Comparison of ENCODE assay signal across 24 mouse cellular contexts in the genomic region with DNA sequence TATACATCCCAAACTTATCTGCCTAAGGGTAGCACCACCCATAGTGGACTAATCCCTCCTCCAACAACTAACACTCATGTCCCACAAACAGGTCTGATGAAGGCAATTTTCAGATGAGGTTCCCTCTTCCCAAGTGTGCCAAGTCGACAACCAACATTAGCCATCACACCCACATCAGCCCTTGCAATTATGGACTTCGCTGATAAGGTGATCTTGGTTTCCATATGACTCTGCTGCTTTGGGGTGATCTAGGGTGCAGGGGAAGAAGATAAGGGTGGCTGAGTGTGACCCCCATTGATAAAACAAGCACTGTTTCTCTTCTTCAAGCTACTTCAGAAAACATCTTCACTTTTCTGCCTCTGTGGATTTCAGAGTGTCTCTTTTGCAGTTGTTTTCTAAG.
DNase-seq lines count a peak whose midpoint lies in the region; ATAC-seq and TF ChIP-seq lines count a peak whose summit lies in the region.
"Had no signal": no experiment of that assay in that cellular context is flagged by ENCODE, and none has a peak within 500 bp of the region (broad histone marks: within the 10 kb centered on the region; RNA-seq: fewer than 3 reads in every experiment).

No protein-coding gene starts in this region.

- no peak overlapping the region for H3K4me3 ChIP-seq in stomach, embryonic 15.5 days (replicated peaks)
- H3K4me3 ChIP-seq in stomach, postnatal 0 days (ENCODE audit: low read depth, low read length) = no peak overlapping the region
- peak overlapping the region; percentile 6 to 23; a peak in 1 of 4 replicates for H3K4me3 ChIP-seq in liver, embryonic 14.5 days (ENCODE audit: insufficient read depth in 1 of 2, low read depth in 2 of 2, low read length in 2 of 2)
- H3K4me3 ChIP-seq in stomach, embryonic 16.5 days (replicated peaks; ENCODE audit: low read length) = no peak overlapping the region
- no peak overlapping the region for H3K4me3 ChIP-seq in forebrain, embryonic 13.5 days
- H3K4me3 ChIP-seq: embryonic facial prominence, embryonic 10.5 days; forebrain, embryonic 12.5 days; gastrocnemius, adult 2 months; heart, embryonic 10.5 days; hindbrain, embryonic 15.5 days; limb, embryonic 10.5 days; midbrain, embryonic 15.5 days; neural tube, embryonic 13.5 days had no signal

- no peak for TF ChIP-seq CTCF in stomach, postnatal 0 days (IDR thresholded peaks at IDR 0.05; ENCODE audit: low read depth)
- TF ChIP-seq CTCF in liver, embryonic 14.5 days (IDR thresholded peaks at IDR 0.05; ENCODE audit: low read depth) = no peak

- no peaks in the 10 kb centered on the region for H3K9me3 ChIP-seq in stomach, embryonic 15.5 days
- H3K9me3 ChIP-seq in stomach, postnatal 0 days (ENCODE audit: control insufficient read depth, low read length) = no peaks in the 10 kb centered on the region
- H3K9me3 ChIP-seq in liver, embryonic 14.5 days (ENCODE audit: control insufficient read depth, low read length) = no peaks in the 10 kb centered on the region
- H3K9me3 ChIP-seq in stomach, embryonic 16.5 days (replicated peaks; ENCODE audit: control insufficient read depth, low read length) = no peaks in the 10 kb centered on the region
- no peaks in the 10 kb centered on the region for H3K9me3 ChIP-seq in forebrain, embryonic 13.5 days (replicated peaks)
- H3K9me3 ChIP-seq: embryonic facial prominence, embryonic 10.5 days; forebrain, embryonic 12.5 days; heart, embryonic 10.5 days; hindbrain, embryonic 15.5 days; limb, embryonic 10.5 days; midbrain, embryonic 15.5 days; neural tube, embryonic 13.5 days had no signal

- DNase-seq in stomach, postnatal 0 days (ENCODE audit: low spot score) = no peak
- DNase-seq in liver, embryonic 14.5 days (ENCODE audit: low read depth in 3 of 3, low spot score in 3 of 3) = peak; percentile 77 to 88 (median 81)
- DNase-seq in neural tube, embryonic 10.5 days (ENCODE audit: extremely low spot score, low spot score) = no peak
- no peak for DNase-seq in ovary, postnatal 36 days (ENCODE audit: low spot score)
- DNase-seq: adrenal gland, postnatal 14 days; cerebellum, adult 11 months; cerebellum, adult 9-11 months; gastrocnemius, adult 2 months; heart, postnatal 4 days; lung, postnatal 10 days; right cerebral cortex, postnatal 4 days; thymus, adult 2 months had no signal

- H3K27me3 ChIP-seq in stomach, embryonic 15.5 days (replicated peaks) = no peaks in the 10 kb centered on the region
- H3K27me3 ChIP-seq in stomach, postnatal 0 days (ENCODE audit: control insufficient read depth, insufficient read depth, low read length) = no peaks in the 10 kb centered on the region
- no peaks in the 10 kb centered on the region for H3K27me3 ChIP-seq in liver, embryonic 14.5 days (ENCODE audit: control insufficient read depth, insufficient read depth, low read length)
- H3K27me3 ChIP-seq in stomach, embryonic 16.5 days (ENCODE audit: control insufficient read depth, insufficient read depth, low read length) = no peaks in the 10 kb centered on the region
- 0 out of 2 replicates have a peak, but pooled peaks cover 4% of the 10 kb centered on the region for H3K27me3 ChIP-seq in forebrain, embryonic 13.5 days
- H3K27me3 ChIP-seq: hindbrain, embryonic 15.5 days; midbrain, embryonic 15.5 days; neural tube, embryonic 13.5 days had no signal

- no peaks in the 10 kb centered on the region for H3K4me1 ChIP-seq in stomach, embryonic 15.5 days
- no peaks in the 10 kb centered on the region for H3K4me1 ChIP-seq in stomach, postnatal 0 days (replicated peaks; ENCODE audit: control insufficient read depth, insufficient read depth)
- H3K4me1 ChIP-seq in liver, embryonic 14.5 days (replicated peaks; ENCODE audit: control insufficient read depth in 2 of 2, insufficient read depth in 2 of 2, low read length in 1 of 2) = peaks cover 48 to 52% of the 10 kb centered on the region in 2 experiments
- H3K4me1 ChIP-seq in stomach, embryonic 16.5 days (ENCODE audit: control insufficient read depth, insufficient read depth, low read length) = no peaks in the 10 kb centered on the region
- no peaks in the 10 kb centered on the region for H3K4me1 ChIP-seq in forebrain, embryonic 13.5 days
- H3K4me1 ChIP-seq: forebrain, embryonic 12.5 days; hindbrain, embryonic 15.5 days; midbrain, embryonic 15.5 days; neural tube, embryonic 13.5 days had no signal

- H3K36me3 ChIP-seq in stomach, embryonic 15.5 days = no peaks in the 10 kb centered on the region
- no peaks in the 10 kb centered on the region for H3K36me3 ChIP-seq in stomach, postnatal 0 days (ENCODE audit: control insufficient read depth, insufficient read depth, low read length)
- no peaks in the 10 kb centered on the region for H3K36me3 ChIP-seq in liver, embryonic 14.5 days (replicated peaks; ENCODE audit: control insufficient read depth, insufficient read depth, low read depth)
- no peaks in the 10 kb centered on the region for H3K36me3 ChIP-seq in stomach, embryonic 16.5 days (ENCODE audit: control insufficient read depth, insufficient read depth, low read length)
- no peaks in the 10 kb centered on the region for H3K36me3 ChIP-seq in forebrain, embryonic 13.5 days (ENCODE audit: poor library complexity, severe bottlenecking)
- H3K36me3 ChIP-seq: embryonic facial prominence, embryonic 10.5 days; forebrain, embryonic 12.5 days; heart, embryonic 10.5 days; hindbrain, embryonic 15.5 days; limb, embryonic 10.5 days; midbrain, embryonic 15.5 days; neural tube, embryonic 13.5 days had no signal

- H3K9ac ChIP-seq in stomach, embryonic 15.5 days = no peak overlapping the region
- no peak overlapping the region for H3K9ac ChIP-seq in stomach, postnatal 0 days (ENCODE audit: low read length)
- peak overlapping the region; percentile 51 for H3K9ac ChIP-seq in liver, embryonic 14.5 days (replicated peaks)
- H3K9ac ChIP-seq in stomach, embryonic 16.5 days (ENCODE audit: low read length) = no peak overlapping the region
- no peak overlapping the region for H3K9ac ChIP-seq in forebrain, embryonic 13.5 days
- H3K9ac ChIP-seq: forebrain, embryonic 12.5 days; hindbrain, embryonic 15.5 days; midbrain, embryonic 15.5 days; neural tube, embryonic 13.5 days had no signal

- peak; percentile 85; the same call in 1 of the 2 replicates for ATAC-seq in stomach, embryonic 15.5 days (ENCODE audit: insufficient read depth, low FRiP score, low read depth)
- ATAC-seq in stomach, postnatal 0 days (ENCODE audit: low FRiP score, low TSS enrichment) = no peak
- ATAC-seq in erythroid progenitor cell, adult 5-6 weeks (replicated peaks; ENCODE audit: low FRiP score, poor library complexity, severe bottlenecking) = peak; percentile 86
- peak; percentile 92 for ATAC-seq in liver, embryonic 14.5 days (ENCODE audit: insufficient read depth)
- peak; percentile 48; the same call in 1 of the 2 replicates for ATAC-seq in stomach, embryonic 16.5 days (ENCODE audit: insufficient read depth, low FRiP score)
- no peak for ATAC-seq in forebrain, embryonic 13.5 days
- ATAC-seq: CD4-positive, CD25-positive, alpha-beta regulatory T cell, adult 4 months; midbrain, embryonic 15.5 days had no signal

- WGBS in stomach, embryonic 15.5 days = 87% methylated on average over 2 of the region's 2 CpGs
- 87% methylated on average over 2 of the region's 2 CpGs for WGBS in stomach, postnatal 0 days
- 5% methylated on average over 2 of the region's 2 CpGs for WGBS in liver, embryonic 14.5 days (ENCODE audit: insufficient replicate concordance)
- WGBS in stomach, embryonic 16.5 days = 82% methylated on average over 2 of the region's 2 CpGs
- WGBS in forebrain, embryonic 13.5 days = 86% methylated on average over 2 of the region's 2 CpGs

- no peak overlapping the region for H3K4me2 ChIP-seq in stomach, embryonic 15.5 days
- H3K4me2 ChIP-seq in stomach, postnatal 0 days (replicated peaks; ENCODE audit: low read depth) = no peak overlapping the region
- peak overlapping the region; percentile 69 for H3K4me2 ChIP-seq in liver, embryonic 14.5 days (ENCODE audit: low read depth)
- H3K4me2 ChIP-seq in stomach, embryonic 16.5 days (ENCODE audit: low read depth, low read length) = no peak overlapping the region
- no peak overlapping the region for H3K4me2 ChIP-seq in forebrain, embryonic 13.5 days
- H3K4me2 ChIP-seq: forebrain, embryonic 12.5 days; hindbrain, embryonic 15.5 days; midbrain, embryonic 15.5 days; neural tube, embryonic 13.5 days had no signal

- no peak overlapping the region for H3K27ac ChIP-seq in stomach, embryonic 15.5 days
- no peak overlapping the region for H3K27ac ChIP-seq in stomach, postnatal 0 days (replicated peaks)
- H3K27ac ChIP-seq in liver, embryonic 14.5 days = peak overlapping the region; percentile 95
- H3K27ac ChIP-seq in stomach, embryonic 16.5 days (ENCODE audit: low read length) = no peak overlapping the region
- H3K27ac ChIP-seq in forebrain, embryonic 13.5 days = no peak overlapping the region
- H3K27ac ChIP-seq: embryonic facial prominence, embryonic 10.5 days; forebrain, embryonic 12.5 days; gastrocnemius, adult 2 months; heart, embryonic 10.5 days; hindbrain, embryonic 15.5 days; limb, embryonic 10.5 days; midbrain, embryonic 15.5 days; neural tube, embryonic 13.5 days had no signal

- TF ChIP-seq EP300 in stomach, postnatal 0 days (optimal IDR thresholded peaks at IDR 0.05) = no peak
- peak; percentile 99 for TF ChIP-seq EP300 in liver, embryonic 14.5 days (IDR thresholded peaks at IDR 0.05; ENCODE audit: low read depth)

Comparison
In these comparisons a context has a peak if more than half of its experiments do, and no peak if none do; other contexts are left out.
1. ATAC-seq: peak in stomach, embryonic 15.5 days (single experiment), erythroid progenitor cell, adult 5-6 weeks (single experiment), liver, embryonic 14.5 days (single experiment) and stomach, embryonic 16.5 days (single experiment); none in stomach, postnatal 0 days (single experiment) and forebrain, embryonic 13.5 days (single experiment).
2. H3K4me3 ChIP-seq: peak in liver, embryonic 14.5 days (2 of 2); none in stomach, embryonic 15.5 days (single experiment), stomach, postnatal 0 days (single experiment), stomach, embryonic 16.5 days (single experiment) and forebrain, embryonic 13.5 days (single experiment).
3. DNase-seq: peak in liver, embryonic 14.5 days (3 of 3); none in stomach, postnatal 0 days (single experiment), neural tube, embryonic 10.5 days (single experiment) and ovary, postnatal 36 days (single experiment).